Mouse (Mus musculus): ENCODE results near the gene Nisch.

DNA sequence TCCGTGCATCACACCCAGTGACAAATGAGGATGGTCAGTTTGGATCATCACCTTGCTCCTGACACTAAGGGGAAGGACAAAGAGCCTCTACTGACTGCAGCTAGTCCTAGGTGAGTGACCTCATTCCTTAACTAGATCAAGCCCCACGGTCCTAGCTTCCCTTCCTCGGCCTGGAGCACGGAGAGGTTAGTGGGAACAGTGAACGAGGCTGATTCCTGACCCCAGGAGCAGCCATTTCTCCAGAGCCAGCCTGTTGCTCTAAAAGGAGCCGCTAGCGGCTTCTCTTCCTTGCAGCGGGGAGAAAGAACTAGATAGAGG lies 11.5 kb downstream of the Nisch start:
- TF ChIP-seq CTCF (IDR thresholded peaks at IDR 0.05; ENCODE audit: control insufficient read depth, insufficient read depth, insufficient read length) (no peak), CEBPB (IDR thresholded peaks at IDR 0.05; ENCODE audit: low read depth) (no peak), MAX (IDR thresholded peaks at IDR 0.05) (no peak), USF1 (IDR thresholded peaks at IDR 0.05; ENCODE audit: low read depth) (no peak), MYOG (IDR thresholded peaks at IDR 0.05; ENCODE audit: control insufficient read depth, extremely low read depth, insufficient read length) (no peak), MYOD1 (IDR thresholded peaks at IDR 0.05; ENCODE audit: control insufficient read depth, insufficient read length, low read depth) (no peak)
